Mouse (Mus musculus) small intestine, adult 2 months (tissue): ENCODE data around the gene Nfs1.

Experiments used
- CTCF ChIP-seq: fragments of 200-500 bp; IDR thresholded peaks from 2 replicates; pipeline ENCODE4 v1.5.1; 2012; ENCODE audit warnings: low read depth, mild to moderate bottlenecking, control low read depth, inconsistent platforms, low read length, moderate library complexity, mixed read lengths; ENCODE audit not compliant: insufficient replicate concordance, insufficient read length; ENCODE audit errors: extremely low read depth
- POLR2A ChIP-seq: fragments of 200-500 bp; IDR thresholded peaks from 2 replicates; pipeline ENCODE4 v1.6.1; 2012; ENCODE audit warnings: low read depth, mild to moderate bottlenecking, control low read depth, inconsistent platforms, low read length, moderate library complexity

DNA sequence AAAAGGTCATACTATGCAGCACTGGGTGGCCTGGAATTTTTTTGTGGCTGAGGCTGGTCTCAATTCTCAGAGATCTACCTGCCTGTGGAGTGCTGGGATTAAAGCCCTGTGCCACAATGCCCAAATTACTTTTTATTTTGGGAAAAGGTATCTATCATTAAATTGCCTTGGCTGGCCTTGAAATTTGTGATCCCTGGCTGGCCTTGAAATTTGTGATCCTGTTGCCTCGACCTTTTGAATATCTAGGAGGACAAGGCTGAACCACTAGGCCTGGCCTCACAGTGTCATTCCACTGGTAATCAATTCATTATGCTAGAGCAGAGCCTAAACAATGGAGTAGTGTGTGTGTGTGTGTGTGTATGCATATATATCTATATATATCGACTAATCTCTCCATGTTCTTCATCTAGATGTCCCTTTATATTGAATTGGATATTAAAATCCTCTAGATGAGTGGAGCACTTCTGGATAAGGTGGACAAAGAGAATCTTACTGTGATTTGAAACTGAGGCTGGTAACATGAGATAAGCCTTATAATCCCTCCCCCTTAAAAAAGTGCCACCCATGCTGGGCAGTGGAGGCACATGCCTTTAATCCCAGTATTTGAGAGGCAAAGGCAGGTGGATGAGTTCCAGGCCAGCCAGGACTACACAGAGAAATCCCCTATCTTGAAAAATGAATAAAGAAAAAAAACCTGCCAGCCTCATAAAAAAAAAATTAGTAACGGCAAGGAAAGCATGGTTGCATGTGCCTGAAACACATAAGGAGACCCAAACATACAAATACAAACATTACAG is 49.3 kb upstream of the Nfs1 start:
- TF ChIP-seq POLR2A (no peak), CTCF (no peak)
